Mouse (Mus musculus) spleen, adult 2 months (tissue): Measurements from ENCODE around the gene Fgfr2. TPM values are rescaled to one million over a fixed set of nuclear protein-coding genes. Genes with fewer than 3 reads are reported as not detected.

Experiments
- DNase-seq, 2 experiments: peaks; one replicate each; pipeline versions ENCODE4 v3.0.0 to v3.0.0-alpha.2; 2012 to 2021; ENCODE audit warnings: low spot score in 2 of 2, low read depth in 1 of 2
- H3K27ac ChIP-seq: fragments of 200-500 bp; 2 replicates; pipeline ENCODE4 v1.5.1; 2012; ENCODE audit warnings: low read length, inconsistent platforms; ENCODE audit not compliant: insufficient read depth
- H3K27me3 ChIP-seq: fragments of 200-500 bp; 2 replicates; pipeline ENCODE4 v1.6.1; 2012; ENCODE audit warnings: mild to moderate bottlenecking, moderate library complexity, low read length, inconsistent platforms; ENCODE audit not compliant: control insufficient read depth, insufficient read depth
- H3K36me3 ChIP-seq: fragments of 200-500 bp; 2 replicates; pipeline ENCODE4 v1.6.1; 2012; ENCODE audit warnings: mild to moderate bottlenecking, low read length, inconsistent platforms; ENCODE audit not compliant: control insufficient read depth, insufficient read depth
- H3K4me1 ChIP-seq: fragments of 200-500 bp; 2 replicates; pipeline ENCODE4 v1.6.1; 2011; ENCODE audit warnings: inconsistent platforms; ENCODE audit not compliant: control insufficient read depth, insufficient read depth, insufficient read length
- H3K4me3 ChIP-seq: fragments of 200-500 bp; 2 replicates; pipeline ENCODE4 v1.5.1; 2011; ENCODE audit warnings: mild to moderate bottlenecking, inconsistent platforms; ENCODE audit not compliant: insufficient read depth, insufficient read length; ENCODE audit errors: extremely low read depth
- CTCF ChIP-seq: fragments of 200-500 bp; IDR thresholded peaks from 2 replicates; pipeline ENCODE4 v1.5.1; 2011; ENCODE audit warnings: mild to moderate bottlenecking, inconsistent platforms; ENCODE audit not compliant: insufficient read depth, insufficient read length, insufficient replicate concordance; ENCODE audit errors: extremely low read depth
- POLR2A ChIP-seq: fragments of 200-500 bp; IDR thresholded peaks from 2 replicates; pipeline ENCODE4 v1.6.1; 2011; ENCODE audit warnings: low read depth, low read length, inconsistent platforms
- WGBS: fragments of 180-500 bp; shearing (Covaris S2); methylation state at CpG from one replicate; pipeline ENCODE4 v1.1.7; 2018; 5-methylcytosine and 5-hydroxymethylcytosine counted together
- polyA plus RNA-seq: library from polyadenylated mRNA; depleted of rRNA; stranded (reverse); fragments of >200 nt; gene quantifications from 2 replicates; pipeline ENCODE4 v1.2.3, GENCODE M21; 2012

Fgfr2 gene
- polyA plus RNA-seq, 1 experiment: 1.6 TPM

- TF ChIP-seq POLR2A (no peak), CTCF (peak; percentile 57; the same call in 1 of the 2 replicates)
- 20% methylated on average over 8 of the region's 8 CpGs for WGBS
Measured at GRCm38 (mm10) chr7:132213460-132213859, 909.7 kb downstream of the Fgfr2 start.

GRCm38 (mm10) chr7:132211920-132212701 is 911.0 kb downstream of the Fgfr2 start:
- no peak for DNase-seq
- H3K4me3 ChIP-seq: no peak overlapping the region
- 89% methylated on average over 6 of the region's 6 CpGs for WGBS
- H3K36me3 ChIP-seq: no peaks in the 10 kb centered on the region
- TF ChIP-seq POLR2A (no peak), CTCF (no peak)
- H3K27me3 ChIP-seq: no peaks in the 10 kb centered on the region
- no peak overlapping the region for H3K27ac ChIP-seq
- no peaks in the 10 kb centered on the region for H3K4me1 ChIP-seq

More at GRCm38 (mm10) chr7:132213460-132213859, 909.7 kb downstream of the Fgfr2 start:
- no peak overlapping the region for H3K4me3 ChIP-seq
- DNase-seq: no peak
- no peaks in the 10 kb centered on the region for H3K36me3 ChIP-seq
- H3K27me3 ChIP-seq: no peaks in the 10 kb centered on the region
- H3K27ac ChIP-seq: no peak overlapping the region
- no peaks in the 10 kb centered on the region for H3K4me1 ChIP-seq

GRCm38 (mm10) chr7:132210616-132211015 is 912.5 kb downstream of the Fgfr2 start:
- Histone ChIP-seq H3K36me3 (no peaks in the 10 kb centered on the region), H3K27me3 (no peaks in the 10 kb centered on the region), H3K4me1 (no peaks in the 10 kb centered on the region), H3K27ac (no peak overlapping the region), H3K4me3 (no peak overlapping the region)
- DNase-seq: no peak
- 88% methylated on average over 5 of the region's 5 CpGs for WGBS
- TF ChIP-seq CTCF (no peak), POLR2A (no peak)

GRCm38 (mm10) chr7:132208946-132209651 is 914.1 kb downstream of the Fgfr2 start:
- no peak overlapping the region for H3K4me3 ChIP-seq
- no peaks in the 10 kb centered on the region for H3K4me1 ChIP-seq
- no peaks in the 10 kb centered on the region for H3K27me3 ChIP-seq
- no peak for DNase-seq
- H3K27ac ChIP-seq: no peak overlapping the region
- no peaks in the 10 kb centered on the region for H3K36me3 ChIP-seq
- WGBS: 79% methylated on average over 9 of the region's 9 CpGs
- TF ChIP-seq POLR2A (no peak), CTCF (no peak)

- Histone ChIP-seq H3K27ac (no peak overlapping the region), H3K36me3 (no peaks in the 10 kb centered on the region), H3K4me3 (no peak overlapping the region), H3K27me3 (no peaks in the 10 kb centered on the region), H3K4me1 (no peaks in the 10 kb centered on the region)
- TF ChIP-seq CTCF (no peak), POLR2A (no peak)
- DNase-seq: no peak
- WGBS: 8% methylated on average over 1 of the region's 1 CpGs
Measured at GRCm38 (mm10) chr7:132204073-132204612, 919.0 kb downstream of the Fgfr2 start.

- Histone ChIP-seq H3K4me1 (no peaks in the 10 kb centered on the region), H3K27me3 (no peaks in the 10 kb centered on the region), H3K36me3 (no peaks in the 10 kb centered on the region), H3K4me3 (no peak overlapping the region), H3K27ac (no peak overlapping the region)
- DNase-seq: no peak
- WGBS: 57% methylated on average over 6 of the region's 6 CpGs
- no peak for TF ChIP-seq CTCF
- no peak for TF ChIP-seq POLR2A
Measured at GRCm38 (mm10) chr7:132199686-132200085, 923.5 kb downstream of the Fgfr2 start.

GRCm38 (mm10) chr7:132198806-132199205 is 924.3 kb downstream of the Fgfr2 start:
- no peak for TF ChIP-seq POLR2A
- no peak for TF ChIP-seq CTCF
- 85% methylated on average over 1 of the region's 1 CpGs for WGBS
- H3K4me1 ChIP-seq: no peaks in the 10 kb centered on the region
- no peaks in the 10 kb centered on the region for H3K36me3 ChIP-seq
- no peak overlapping the region for H3K4me3 ChIP-seq
- no peaks in the 10 kb centered on the region for H3K27me3 ChIP-seq
- no peak for DNase-seq
- H3K27ac ChIP-seq: no peak overlapping the region
